Mouse (Mus musculus) kidney, postnatal 14 days (tissue): ENCODE measurements around the gene AI661453.
"Not testable (repeated sequence)": the region's sequence is repeated elsewhere in the genome, so short reads cannot be mapped to it uniquely, and the experiment has no call there.

Experiments
- DNase-seq: peaks from one replicate; pipeline ENCODE4 v3.0.0; 2022; ENCODE audit warnings: mixed read lengths

AI661453 gene

DNA sequence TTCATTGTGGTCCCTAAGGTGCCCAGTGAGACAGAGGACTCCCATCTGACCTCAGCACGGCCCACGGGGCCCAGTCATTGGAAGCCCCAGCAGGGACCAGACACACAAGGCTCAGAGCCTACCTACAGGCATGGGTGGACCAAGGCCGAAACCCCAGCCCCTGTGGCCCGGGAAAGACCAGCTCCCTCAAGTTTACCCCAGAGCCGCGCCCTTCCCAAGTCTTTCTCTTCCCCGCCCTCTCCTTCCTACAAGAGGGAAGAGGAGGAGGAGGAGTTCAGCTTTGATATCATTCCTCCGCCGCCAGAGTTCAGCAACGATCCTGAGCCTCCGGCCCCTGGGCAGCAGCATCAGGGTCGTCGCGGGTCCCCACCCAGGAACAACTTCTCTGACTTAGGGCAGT is 31.6 kb downstream of the AI661453 start:
- no peak for DNase-seq

- no peak for DNase-seq
Measured at GRCm38 (mm10) chr17:47468466-47468865, 32.1 kb downstream of the AI661453 start.

DNA sequence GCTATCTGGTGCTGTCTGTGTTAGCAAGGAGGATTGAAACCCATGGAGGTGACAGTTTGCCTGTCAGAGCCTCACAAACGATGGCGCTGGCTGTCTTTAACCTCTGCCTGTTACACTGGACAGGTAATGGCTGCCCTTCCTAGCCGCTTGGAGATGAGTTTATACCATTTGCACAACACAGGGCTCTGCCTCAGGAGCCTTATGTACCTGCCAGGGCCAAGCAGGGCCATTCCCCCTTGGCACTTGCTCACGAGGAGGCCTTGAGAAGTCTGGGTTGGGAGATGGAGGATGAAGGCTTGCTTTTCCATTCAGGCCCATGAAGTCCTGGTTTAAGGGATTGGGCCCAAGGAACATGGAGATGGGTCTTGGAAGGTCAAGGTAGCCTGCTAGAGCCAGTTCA is 33.2 kb downstream of the AI661453 start:
- DNase-seq, result no peak

DNA sequence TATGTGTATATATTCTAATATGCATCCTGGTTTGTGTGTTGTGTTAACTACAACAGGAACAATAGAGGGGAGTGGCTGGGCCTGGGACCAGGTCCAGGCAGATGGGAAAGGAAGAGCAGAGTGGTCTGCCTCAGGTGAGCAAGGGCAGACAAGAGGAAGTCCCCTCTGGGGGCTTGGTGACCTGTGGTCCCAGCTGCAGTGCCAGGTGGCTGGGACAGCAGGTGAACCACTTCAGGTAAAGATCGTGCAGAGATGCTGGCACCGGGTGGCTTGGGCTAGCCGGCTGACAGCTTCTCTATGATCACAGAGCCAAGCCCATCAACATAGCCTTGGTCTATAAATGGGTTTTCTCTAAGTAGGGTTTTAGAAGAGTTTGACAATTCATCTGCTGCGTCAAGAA is 33.7 kb downstream of the AI661453 start:
- no peak for DNase-seq

DNA sequence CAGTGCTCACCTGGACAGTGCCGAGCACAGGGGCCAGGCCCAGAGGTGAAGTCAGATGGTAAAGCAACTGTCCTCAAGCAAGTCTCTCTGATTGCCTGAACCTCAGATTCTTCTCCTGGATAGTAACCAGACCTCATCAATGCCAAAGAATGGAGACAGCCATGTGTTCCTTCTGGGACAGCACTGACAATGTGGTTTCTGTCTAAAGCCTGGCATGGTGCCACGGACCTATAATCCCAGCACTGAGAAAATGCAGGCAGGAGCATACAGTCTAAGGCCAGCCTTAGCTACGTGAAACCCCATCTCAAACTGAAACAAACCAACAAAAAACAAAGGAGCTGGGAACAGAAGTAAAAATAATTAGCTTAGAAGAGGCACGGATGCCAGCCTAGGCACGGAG is 34.3 kb downstream of the AI661453 start:
- DNase-seq, result no peak

- no peak for DNase-seq
Measured at GRCm38 (mm10) chr17:47472435-47473350, 36.3 kb downstream of the AI661453 start.

DNA sequence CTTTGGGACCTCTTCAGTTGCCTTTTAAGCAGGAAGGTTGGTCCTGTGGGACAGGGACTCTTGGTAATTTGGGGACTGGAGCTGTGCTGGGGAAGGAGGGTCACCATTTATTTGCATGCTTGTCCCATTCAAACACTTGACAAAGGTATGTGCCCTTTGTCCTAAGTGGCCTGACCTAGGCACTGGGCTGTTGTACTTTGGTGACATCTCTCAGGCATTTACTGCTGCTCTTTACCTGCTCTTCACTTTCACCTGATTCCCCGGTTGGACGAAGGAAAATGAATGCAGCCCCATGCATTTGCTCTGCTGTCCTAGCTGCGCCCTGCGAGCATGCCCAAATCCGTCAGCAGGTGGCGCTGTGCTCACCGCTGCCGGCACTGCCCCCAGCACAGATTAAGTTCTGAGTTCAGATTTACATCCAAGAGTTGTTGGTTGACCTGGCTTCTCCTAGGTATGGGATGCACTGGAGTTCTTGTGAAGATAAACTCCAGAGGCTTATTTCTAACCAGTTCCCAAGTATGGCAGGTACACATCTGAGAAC is 37.1 kb downstream of the AI661453 start:
- DNase-seq, result peak; percentile 56

GRCm38 (mm10) chr17:47474250-47474649 is 37.8 kb downstream of the AI661453 start:
- DNase-seq, result no peak

DNA sequence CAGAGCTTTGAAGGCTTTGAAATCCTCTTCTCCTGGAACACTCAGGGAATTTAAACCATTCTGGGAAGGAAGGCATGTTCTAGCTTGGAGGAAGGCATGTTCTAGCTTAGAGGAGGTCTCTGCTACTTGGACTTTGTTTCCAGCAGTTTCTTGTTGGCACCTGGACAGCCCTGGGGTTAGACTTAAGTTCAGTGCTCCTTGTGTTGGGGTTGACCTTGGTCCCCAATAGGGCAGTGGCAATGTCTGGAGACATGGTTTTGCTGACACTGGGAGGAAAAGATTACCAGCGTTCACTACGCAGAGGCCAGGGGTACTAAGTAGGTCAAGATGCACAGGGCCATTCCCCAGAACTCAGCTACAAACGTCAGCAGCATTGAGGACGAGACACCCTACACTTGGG is 38.8 kb downstream of the AI661453 start:
- no peak for DNase-seq

DNA sequence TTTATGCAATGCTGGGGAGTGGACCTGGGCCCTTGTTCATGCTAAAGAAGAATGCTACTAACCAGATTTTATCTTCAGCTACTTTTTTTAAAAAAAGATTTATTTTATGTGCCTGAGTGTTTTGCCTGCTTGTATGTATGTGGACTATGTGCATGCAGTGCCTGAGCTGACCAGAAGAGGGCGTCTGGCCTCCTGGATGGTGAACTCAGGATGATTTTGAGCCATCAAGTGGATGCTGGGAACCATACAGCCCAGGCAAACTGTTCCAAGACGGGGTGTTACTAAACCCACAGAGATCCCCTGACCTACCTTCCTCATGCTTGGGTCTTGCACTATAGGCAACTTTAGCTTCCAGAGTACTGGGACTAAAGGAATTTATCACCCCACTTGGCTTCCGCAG is 39.3 kb downstream of the AI661453 start:
- no peak for DNase-seq

- no peak for DNase-seq
Measured at GRCm38 (mm10) chr17:47479887-47480286, 43.5 kb downstream of the AI661453 start.

DNA sequence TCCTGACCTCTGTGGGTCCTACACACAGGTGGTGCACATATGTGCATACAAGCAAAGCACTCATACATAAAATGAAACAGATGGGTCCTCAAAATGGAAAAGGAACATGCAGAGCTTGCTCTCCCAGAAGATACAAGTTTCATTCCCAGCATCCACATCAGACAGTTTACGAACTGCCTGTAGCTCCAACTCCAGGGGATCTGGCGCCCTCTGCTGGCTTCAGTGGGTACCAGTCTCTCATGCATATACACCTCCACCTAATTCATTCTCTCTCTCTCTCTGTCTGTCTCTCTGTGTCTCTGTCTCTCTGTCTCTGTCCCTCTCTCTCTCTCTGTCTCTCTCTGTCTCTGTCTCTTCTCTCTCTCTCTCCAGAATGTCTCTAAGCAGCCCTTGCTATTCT is 46.0 kb downstream of the AI661453 start:
- peak; percentile 73 for DNase-seq

GRCm38 (mm10) chr17:47484241-47484921 is 48.0 kb downstream of the AI661453 start:
- DNase-seq, result peak; percentile 64

GRCm38 (mm10) chr17:47484993-47485392 is 48.6 kb downstream of the AI661453 start:
- no peak for DNase-seq

DNA sequence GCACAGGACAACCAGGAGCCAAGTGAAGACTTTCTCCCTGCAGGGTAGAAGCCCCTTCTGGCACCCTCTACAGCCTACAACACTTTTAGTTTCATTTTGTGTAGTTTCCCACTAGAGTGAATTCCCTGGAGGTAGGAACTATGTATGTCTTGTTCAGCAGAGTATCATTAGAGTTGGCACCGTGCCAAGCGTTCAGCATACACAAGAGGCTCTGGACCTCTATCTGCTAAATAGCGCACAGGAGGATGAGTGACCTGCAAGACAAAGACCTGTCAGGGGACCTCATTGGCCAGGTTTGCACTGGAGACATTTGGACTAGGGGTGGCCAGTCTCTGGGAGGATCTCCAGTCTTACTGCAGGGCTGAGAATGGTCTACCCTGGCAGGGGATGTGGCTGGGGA is 49.4 kb downstream of the AI661453 start:
- no peak for DNase-seq

DNA sequence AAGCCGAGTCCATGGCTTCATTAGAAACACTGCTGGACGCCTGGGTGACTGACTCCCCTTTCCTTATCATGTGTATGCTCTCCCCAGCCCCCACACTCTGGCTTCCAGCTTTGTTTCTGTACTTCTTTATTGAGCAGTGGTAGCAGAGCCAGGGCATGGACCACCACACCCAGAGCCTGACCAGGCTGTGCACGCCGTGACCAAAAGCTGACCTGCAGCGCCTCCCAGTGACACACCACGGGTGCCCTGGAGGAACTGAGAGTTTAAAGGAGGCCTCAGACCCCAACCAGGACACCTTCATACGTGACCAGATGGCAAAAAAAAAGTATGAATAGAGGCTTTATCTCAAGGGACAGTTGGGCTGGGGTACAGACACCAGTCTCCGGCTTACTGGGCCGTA is 54.4 kb downstream of the AI661453 start:
- DNase-seq, result no peak

GRCm38 (mm10) chr17:47492731-47493130 is 56.3 kb downstream of the AI661453 start:
- no peak for DNase-seq

GRCm38 (mm10) chr17:47493653-47494052 is 57.2 kb downstream of the AI661453 start:
- DNase-seq, result no peak

- no peak for DNase-seq
Measured at GRCm38 (mm10) chr17:47494132-47494531, 57.7 kb downstream of the AI661453 start.

- DNase-seq, result no peak
Measured at GRCm38 (mm10) chr17:47501531-47501930, 65.1 kb downstream of the AI661453 start.

GRCm38 (mm10) chr17:47501946-47502706 is 65.7 kb downstream of the AI661453 start, which contains the start of gene Taf8:
Gene Taf8, minus strand, starts transcription at chr17:47502292.
- peak; percentile 95 for DNase-seq

DNA sequence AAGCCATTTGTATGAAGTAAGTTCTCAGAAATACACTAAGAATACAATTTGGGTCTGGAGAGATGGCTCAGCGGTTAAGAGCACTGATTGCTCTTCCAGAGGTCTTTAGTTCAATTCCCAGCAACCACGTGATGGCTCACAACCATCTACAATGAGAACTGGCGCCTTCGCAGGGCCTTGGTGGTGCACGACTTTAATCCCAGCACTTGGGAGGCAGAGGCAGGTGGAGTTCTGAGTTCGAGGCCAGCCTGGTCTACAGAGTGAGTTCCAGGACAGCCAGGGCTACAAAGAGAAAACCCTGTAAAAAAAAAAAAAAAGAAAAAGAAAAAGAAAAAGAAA is 66.3 kb downstream of the AI661453 start:
- DNase-seq, result not testable (repeated sequence)

GRCm38 (mm10) chr17:47503689-47504088 is 67.3 kb downstream of the AI661453 start:
- DNase-seq, result no peak
